Mouse (Mus musculus): ENCODE results near the gene Hck. TPM values are rescaled to one million over a fixed set of nuclear protein-coding genes. Genes with fewer than 3 reads are reported as not detected.

The Hck gene
- polyA plus RNA-seq, 1 experiment from 2014 or later = 5.1 TPM

GRCm38 (mm10) chr2:153115679-153116081 lies 7.4 kb downstream of the Hck start:
- WGBS = 51% methylated on average over 4 of the region's 4 CpGs
- Histone ChIP-seq H3K4me1 (replicated peaks; ENCODE audit: control insufficient read depth, insufficient read depth, low read length) (no peaks in the 10 kb centered on the region), H3K9me3 (ENCODE audit: control insufficient read depth, low read length) (no peaks in the 10 kb centered on the region)

GRCm38 (mm10) chr2:153117051-153117486 lies 8.8 kb downstream of the Hck start:
- Histone ChIP-seq H3K4me3 (ENCODE audit: low read depth, low read length) (no peak overlapping the region), H3K4me1 (replicated peaks; ENCODE audit: control insufficient read depth, insufficient read depth, low read length) (no peaks in the 10 kb centered on the region), H3K27ac (ENCODE audit: low read depth, low read length) (no peak overlapping the region), H3K4me2 (no peak overlapping the region), H3K9ac (ENCODE audit: low read depth, low read length) (no peak overlapping the region), H3K9me3 (ENCODE audit: control insufficient read depth, low read length) (no peaks in the 10 kb centered on the region), H3K36me3 (ENCODE audit: control insufficient read depth, insufficient read depth, low read length) (no peaks in the 10 kb centered on the region), H3K27me3 (replicated peaks; ENCODE audit: control insufficient read depth, insufficient read depth, low read length) (no peaks in the 10 kb centered on the region; the same call in 1 of the 2 replicates)
- DNase-seq (ENCODE audit: low spot score) (no peak), ATAC-seq (replicated peaks; ENCODE audit: low FRiP score) (no peak)
- 47% methylated on average over 7 of the region's 7 CpGs for WGBS

More at GRCm38 (mm10) chr2:153115679-153116081, 7.4 kb downstream of the Hck start:
- H3K27me3 ChIP-seq (replicated peaks; ENCODE audit: control insufficient read depth, insufficient read depth, low read length) = peaks cover 5% of the 10 kb centered on the region; the same call in 1 of the 2 replicates
- no peak overlapping the region for H3K9ac ChIP-seq (ENCODE audit: low read depth, low read length)
- DNase-seq (ENCODE audit: low spot score) (no peak), ATAC-seq (replicated peaks; ENCODE audit: low FRiP score) (no peak)
- no peak overlapping the region for H3K4me3 ChIP-seq (ENCODE audit: low read depth, low read length)
- no peak overlapping the region for H3K27ac ChIP-seq (ENCODE audit: low read depth, low read length)
- H3K4me2 ChIP-seq = no peak overlapping the region
- H3K36me3 ChIP-seq (ENCODE audit: control insufficient read depth, insufficient read depth, low read length) = no peaks in the 10 kb centered on the region

DNA sequence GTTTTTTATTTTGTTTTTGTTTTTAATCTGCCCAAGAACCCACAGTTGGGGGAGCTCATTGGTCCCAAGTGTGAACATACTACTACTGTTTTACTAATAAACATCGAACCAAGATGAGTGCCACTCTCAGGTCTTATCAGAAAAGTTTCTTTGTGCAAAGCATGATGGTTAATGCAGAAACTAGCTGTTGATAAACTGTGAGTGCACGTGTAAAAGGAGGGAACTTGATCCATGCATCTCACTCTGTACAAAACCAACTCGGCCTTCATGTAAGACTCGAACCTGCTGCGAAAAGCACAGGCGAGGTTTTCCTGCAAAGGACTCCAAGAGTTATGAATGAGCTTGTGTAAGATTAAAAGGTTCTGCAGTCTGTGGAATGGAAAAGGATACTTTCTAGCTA lies 11.2 kb downstream of the Hck start:
- ATAC-seq (replicated peaks; ENCODE audit: low FRiP score) = no peak
- H3K36me3 ChIP-seq (ENCODE audit: control insufficient read depth, insufficient read depth, low read length) = no peaks in the 10 kb centered on the region
- no peaks in the 10 kb centered on the region for H3K9me3 ChIP-seq (ENCODE audit: control insufficient read depth, low read length)
- no peak overlapping the region for H3K4me3 ChIP-seq (ENCODE audit: low read depth, low read length)
- no peak for DNase-seq (ENCODE audit: low spot score)
- 80% methylated on average over 6 of the region's 6 CpGs for WGBS
- no peak overlapping the region for H3K9ac ChIP-seq (ENCODE audit: low read depth, low read length)
- H3K27me3 ChIP-seq (replicated peaks; ENCODE audit: control insufficient read depth, insufficient read depth, low read length) = no peaks in the 10 kb centered on the region
- no peak overlapping the region for H3K27ac ChIP-seq (ENCODE audit: low read depth, low read length)
- no peak overlapping the region for H3K4me2 ChIP-seq
- H3K4me1 ChIP-seq (replicated peaks; ENCODE audit: control insufficient read depth, insufficient read depth, low read length) = no peaks in the 10 kb centered on the region

DNA sequence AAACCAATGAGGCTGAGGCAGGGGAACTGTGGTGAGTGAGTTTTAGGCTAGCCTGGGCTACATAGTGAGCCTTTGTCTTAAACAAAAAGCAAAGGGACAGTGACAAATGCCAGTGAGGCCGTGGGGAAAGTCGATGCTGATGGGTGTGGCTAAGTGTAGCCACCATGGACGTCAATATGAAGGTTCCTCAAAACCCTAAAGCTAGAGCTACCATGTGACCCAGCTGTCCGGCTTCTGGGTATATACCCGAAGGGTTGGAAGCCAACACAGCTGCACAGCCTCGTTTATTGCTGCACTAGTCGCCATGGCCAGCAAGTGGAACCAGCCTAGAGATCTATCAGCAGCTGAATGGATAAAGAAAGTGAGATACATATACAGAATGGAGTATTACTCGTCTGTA lies 11.9 kb downstream of the Hck start:
- Histone ChIP-seq H3K4me1 (replicated peaks; ENCODE audit: control insufficient read depth, insufficient read depth, low read length) (no peaks in the 10 kb centered on the region), H3K36me3 (ENCODE audit: control insufficient read depth, insufficient read depth, low read length) (no peaks in the 10 kb centered on the region), H3K9ac (ENCODE audit: low read depth, low read length) (no peak overlapping the region), H3K9me3 (ENCODE audit: control insufficient read depth, low read length) (no peaks in the 10 kb centered on the region), H3K27ac (ENCODE audit: low read depth, low read length) (no peak overlapping the region), H3K4me2 (no peak overlapping the region), H3K27me3 (replicated peaks; ENCODE audit: control insufficient read depth, insufficient read depth, low read length) (no peaks in the 10 kb centered on the region), H3K4me3 (ENCODE audit: low read depth, low read length) (no peak overlapping the region)
- no peak for DNase-seq (ENCODE audit: low spot score)
- no peak for ATAC-seq (replicated peaks; ENCODE audit: low FRiP score)
- 59% methylated on average over 8 of the region's 8 CpGs for WGBS

DNA sequence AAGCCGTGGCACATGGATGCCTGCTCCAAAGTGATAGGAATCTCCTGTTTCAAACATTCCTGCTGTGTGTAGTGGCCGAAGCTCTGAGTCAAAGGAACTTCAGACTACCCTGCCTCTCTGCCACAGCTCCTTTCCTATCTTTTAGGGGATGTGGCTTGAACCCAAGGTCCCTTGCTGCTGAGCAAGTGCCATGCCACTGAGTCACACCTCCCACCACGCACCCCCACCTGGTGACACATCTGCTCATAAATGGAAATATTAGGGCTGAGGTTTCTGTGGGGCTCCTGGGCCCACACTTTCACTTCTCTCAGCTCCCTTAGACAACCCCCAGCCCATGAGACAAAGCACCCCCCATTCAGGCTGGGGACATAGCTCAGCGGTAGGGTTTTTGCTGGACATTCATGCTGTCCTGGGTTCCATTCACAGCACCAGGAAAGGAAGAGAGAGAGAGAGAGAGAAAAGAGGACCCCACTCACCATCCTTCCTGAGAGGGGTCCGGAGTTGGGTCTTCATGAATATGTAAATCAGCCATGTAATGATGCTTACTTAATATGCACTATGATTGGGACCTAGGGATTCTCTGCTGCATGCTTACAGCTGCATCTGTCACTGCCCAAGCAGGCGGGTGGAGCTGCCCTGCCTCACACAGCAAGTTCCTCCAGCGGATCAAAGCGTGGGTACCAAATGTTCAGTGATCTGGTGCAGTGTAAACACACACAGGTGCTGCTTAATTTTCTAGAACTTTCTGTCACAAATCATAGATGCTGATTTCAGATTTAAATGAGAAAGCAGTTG lies 13.8 kb downstream of the Hck start:
- no peak overlapping the region for H3K9ac ChIP-seq (ENCODE audit: low read depth, low read length)
- DNase-seq (ENCODE audit: low spot score) = no peak
- no peaks in the 10 kb centered on the region for H3K27me3 ChIP-seq (replicated peaks; ENCODE audit: control insufficient read depth, insufficient read depth, low read length)
- ATAC-seq (replicated peaks; ENCODE audit: low FRiP score) = no peak
- no peaks in the 10 kb centered on the region for H3K4me1 ChIP-seq (replicated peaks; ENCODE audit: control insufficient read depth, insufficient read depth, low read length)
- H3K36me3 ChIP-seq (ENCODE audit: control insufficient read depth, insufficient read depth, low read length) = no peaks in the 10 kb centered on the region
- H3K9me3 ChIP-seq (ENCODE audit: control insufficient read depth, low read length) = no peaks in the 10 kb centered on the region
- H3K4me2 ChIP-seq = no peak overlapping the region
- H3K27ac ChIP-seq (ENCODE audit: low read depth, low read length) = no peak overlapping the region
- WGBS = 69% methylated on average over 8 of the region's 8 CpGs
- no peak overlapping the region for H3K4me3 ChIP-seq (ENCODE audit: low read depth, low read length)

DNA sequence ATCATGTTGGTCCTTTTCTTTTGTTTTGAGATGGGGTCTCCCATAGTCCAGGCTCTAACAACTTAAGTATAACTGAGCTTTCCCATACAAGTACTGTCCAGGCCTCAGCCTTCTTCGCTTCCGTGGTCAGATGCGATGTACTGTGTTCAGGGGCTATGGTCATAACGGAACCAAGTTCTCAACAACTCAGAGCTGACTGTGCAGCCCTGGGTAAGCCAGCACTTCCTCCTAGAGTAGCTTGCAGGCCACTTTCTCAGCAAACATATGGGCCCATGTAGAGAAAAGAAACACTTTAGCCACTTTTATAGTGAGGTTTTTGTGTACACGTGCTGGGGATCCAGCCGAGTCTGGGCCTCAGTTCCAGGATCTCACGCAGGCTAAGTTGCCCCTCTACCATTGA lies 14.4 kb downstream of the Hck start:
- Histone ChIP-seq H3K27me3 (replicated peaks; ENCODE audit: control insufficient read depth, insufficient read depth, low read length) (no peaks in the 10 kb centered on the region), H3K4me3 (ENCODE audit: low read depth, low read length) (no peak overlapping the region), H3K36me3 (ENCODE audit: control insufficient read depth, insufficient read depth, low read length) (no peaks in the 10 kb centered on the region), H3K27ac (ENCODE audit: low read depth, low read length) (no peak overlapping the region), H3K9ac (ENCODE audit: low read depth, low read length) (no peak overlapping the region), H3K4me2 (no peak overlapping the region), H3K9me3 (ENCODE audit: control insufficient read depth, low read length) (no peaks in the 10 kb centered on the region), H3K4me1 (replicated peaks; ENCODE audit: control insufficient read depth, insufficient read depth, low read length) (no peaks in the 10 kb centered on the region)
- no peak for DNase-seq (ENCODE audit: low spot score)
- no peak for ATAC-seq (replicated peaks; ENCODE audit: low FRiP score)
- WGBS = 76% methylated on average over 7 of the region's 7 CpGs

DNA sequence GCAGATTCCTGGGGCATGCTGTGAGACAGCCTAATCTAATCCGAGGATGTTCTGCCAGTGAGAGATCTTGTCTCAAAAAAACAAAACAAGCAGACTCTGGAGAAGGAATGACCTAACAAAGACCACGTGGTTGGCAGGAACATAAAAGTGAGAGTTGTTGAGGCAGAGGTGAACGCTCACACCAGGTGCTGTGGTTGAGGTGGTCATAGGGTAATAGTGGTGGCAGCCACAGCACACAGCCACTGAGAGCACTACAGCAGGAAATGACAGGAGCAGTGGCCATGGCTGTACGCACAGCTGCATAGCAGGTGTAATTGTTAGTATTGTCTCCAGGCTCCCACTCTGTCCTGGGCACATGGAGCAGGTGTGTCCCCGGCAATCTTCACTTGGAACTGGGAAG lies 17.6 kb downstream of the Hck start:
- DNase-seq (ENCODE audit: low spot score) (no peak), ATAC-seq (replicated peaks; ENCODE audit: low FRiP score) (no peak)
- Histone ChIP-seq H3K9me3 (ENCODE audit: control insufficient read depth, low read length) (no peaks in the 10 kb centered on the region), H3K4me3 (ENCODE audit: low read depth, low read length) (no peak overlapping the region), H3K27me3 (replicated peaks; ENCODE audit: control insufficient read depth, insufficient read depth, low read length) (no peaks in the 10 kb centered on the region; the same call in 1 of the 2 replicates), H3K9ac (ENCODE audit: low read depth, low read length) (no peak overlapping the region), H3K4me2 (no peak overlapping the region), H3K27ac (ENCODE audit: low read depth, low read length) (no peak overlapping the region), H3K36me3 (ENCODE audit: control insufficient read depth, insufficient read depth, low read length) (no peaks in the 10 kb centered on the region), H3K4me1 (replicated peaks; ENCODE audit: control insufficient read depth, insufficient read depth, low read length) (no peaks in the 10 kb centered on the region)
- WGBS = 51% methylated on average over 5 of the region's 5 CpGs

GRCm38 (mm10) chr2:153131019-153131418 lies 22.8 kb downstream of the Hck start:
- ATAC-seq (replicated peaks; ENCODE audit: low FRiP score) = no peak
- H3K4me1 ChIP-seq (replicated peaks; ENCODE audit: control insufficient read depth, insufficient read depth, low read length) = no peaks in the 10 kb centered on the region
- no peak for DNase-seq (ENCODE audit: low spot score)

DNA sequence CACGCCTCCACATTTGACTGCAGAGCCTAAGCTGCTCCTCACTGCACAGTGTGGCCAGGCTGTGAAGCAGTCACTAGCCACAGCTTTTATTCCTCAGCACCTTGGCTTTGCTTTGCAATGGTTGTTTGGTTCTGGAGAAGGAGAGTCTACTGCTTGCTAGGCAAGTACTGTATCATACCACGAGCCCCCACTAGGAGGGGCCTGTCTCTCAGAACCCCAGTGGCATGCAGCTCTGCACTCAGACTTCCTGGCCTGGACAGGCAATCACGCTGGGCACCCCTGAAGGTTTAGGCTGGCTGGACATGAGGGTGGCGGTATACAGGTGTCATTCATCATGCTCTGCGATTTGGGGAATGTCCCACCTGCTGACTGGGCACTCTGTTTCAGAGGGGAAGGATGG lies 26.0 kb downstream of the Hck start:
- no peak; the same call in 1 of the 2 replicates for ATAC-seq (replicated peaks; ENCODE audit: low FRiP score)
- WGBS = 33% methylated on average over 5 of the region's 5 CpGs
- Histone ChIP-seq H3K36me3 (ENCODE audit: control insufficient read depth, insufficient read depth, low read length) (no peaks in the 10 kb centered on the region), H3K9me3 (ENCODE audit: control insufficient read depth, low read length) (no peaks in the 10 kb centered on the region), H3K4me3 (ENCODE audit: low read depth, low read length) (no peak overlapping the region), H3K4me1 (replicated peaks; ENCODE audit: control insufficient read depth, insufficient read depth, low read length) (no peaks in the 10 kb centered on the region), H3K27ac (ENCODE audit: low read depth, low read length) (no peak overlapping the region), H3K27me3 (replicated peaks; ENCODE audit: control insufficient read depth, insufficient read depth, low read length) (no peaks in the 10 kb centered on the region; the same call in 1 of the 2 replicates), H3K4me2 (no peak overlapping the region), H3K9ac (ENCODE audit: low read depth, low read length) (no peak overlapping the region)
- DNase-seq (ENCODE audit: low spot score) = no peak

More at GRCm38 (mm10) chr2:153131019-153131418, 22.8 kb downstream of the Hck start:
- Histone ChIP-seq H3K36me3 (ENCODE audit: control insufficient read depth, insufficient read depth, low read length) (no peaks in the 10 kb centered on the region), H3K9me3 (ENCODE audit: control insufficient read depth, low read length) (no peaks in the 10 kb centered on the region), H3K27ac (ENCODE audit: low read depth, low read length) (no peak overlapping the region), H3K4me2 (no peak overlapping the region), H3K27me3 (replicated peaks; ENCODE audit: control insufficient read depth, insufficient read depth, low read length) (no peaks in the 10 kb centered on the region; the same call in 1 of the 2 replicates), H3K9ac (ENCODE audit: low read depth, low read length) (no peak overlapping the region), H3K4me3 (ENCODE audit: low read depth, low read length) (no peak overlapping the region)
- WGBS = 14% methylated on average over 6 of the region's 6 CpGs
